13 mouse cellular contexts compared by ENCODE assay signal in the genomic region with DNA sequence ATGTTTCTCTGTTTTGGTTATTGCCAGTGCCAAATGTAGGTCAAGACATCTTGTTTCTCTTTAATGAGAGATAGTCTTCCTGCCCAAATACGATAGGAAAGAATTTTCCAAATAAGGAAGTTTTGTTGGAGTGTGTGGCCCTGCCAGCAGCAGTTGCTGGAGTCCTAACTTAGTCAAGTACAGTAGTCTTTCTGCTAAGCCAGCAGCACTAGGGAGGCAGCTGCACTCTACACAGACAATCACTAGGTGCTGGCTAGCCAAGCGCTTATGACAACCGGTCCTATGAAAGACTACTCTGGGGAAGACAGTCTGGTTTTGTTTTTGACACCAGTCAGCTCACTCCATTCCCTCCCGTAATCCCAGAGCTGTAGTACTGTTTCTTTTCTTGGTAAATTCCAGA. TPM values are rescaled to one million over a fixed set of nuclear protein-coding genes. Genes with fewer than 3 reads are reported as not detected.
DNase-seq lines count a peak whose midpoint lies in the region; ATAC-seq and TF ChIP-seq lines count a peak whose summit lies in the region.
"Had no signal": no experiment of that assay in that cellular context is flagged by ENCODE, and none has a peak within 500 bp of the region (broad histone marks: within the 10 kb centered on the region; RNA-seq: fewer than 3 reads in every experiment).

No protein-coding gene starts in this region.

- H3K27ac ChIP-seq in embryonic facial prominence, embryonic 14.5 days (replicated peaks; ENCODE audit: low read depth, low read length), result peak overlapping the region; percentile 55
- no peak overlapping the region for H3K27ac ChIP-seq in embryonic facial prominence, embryonic 10.5 days (replicated peaks)
- no peak overlapping the region; the same call in 1 of the 2 replicates for H3K27ac ChIP-seq in liver, adult 2 months (replicated peaks; ENCODE audit: insufficient read depth, low read depth, low read length)
- no peak overlapping the region for H3K27ac ChIP-seq in liver, embryonic 11.5 days (ENCODE audit: low read depth, low read length)
- H3K27ac ChIP-seq in stomach, embryonic 16.5 days (ENCODE audit: low read length), result peak overlapping the region; percentile 80
- no peak overlapping the region for H3K27ac ChIP-seq in left cerebral cortex, adult 2 months
- H3K27ac ChIP-seq in hindbrain, postnatal 0 days, result no peak overlapping the region
- H3K27ac ChIP-seq: forebrain, embryonic 13.5 days; limb, embryonic 12.5 days; neural tube, embryonic 13.5 days had no signal

- intact Hi-C loops in heart, postnatal 10 days (cut with DNase I), result loop anchor here (2.0 to 5.0 kb wide), 2 partner anchors 35 to 98 kb away; a partner anchor contains a TSS
- intact Hi-C loops in left cerebral cortex, adult 2 months (cut with DNase I), result no loop called here

- H3K4me3 ChIP-seq in embryonic facial prominence, embryonic 14.5 days (ENCODE audit: low read depth, low read length), result no peak overlapping the region
- H3K4me3 ChIP-seq in embryonic facial prominence, embryonic 10.5 days, result no peak overlapping the region
- H3K4me3 ChIP-seq in liver, adult 2 months (ENCODE audit: insufficient read depth, low read depth, low read length), result no peak overlapping the region
- no peak overlapping the region for H3K4me3 ChIP-seq in liver, embryonic 11.5 days (ENCODE audit: low read depth, low read length)
- no peak overlapping the region for H3K4me3 ChIP-seq in stomach, embryonic 16.5 days (replicated peaks; ENCODE audit: low read length)
- no peak overlapping the region for H3K4me3 ChIP-seq in left cerebral cortex, adult 2 months
- H3K4me3 ChIP-seq in hindbrain, postnatal 0 days (ENCODE audit: low read length), result no peak overlapping the region
- H3K4me3 ChIP-seq: forebrain, embryonic 13.5 days; limb, embryonic 12.5 days; neural tube, embryonic 13.5 days had no signal

- H3K4me1 ChIP-seq in embryonic facial prominence, embryonic 14.5 days (ENCODE audit: control insufficient read depth, insufficient read depth, low read length), result peaks cover 5% of the 10 kb centered on the region; the same call in 1 of the 2 replicates
- peaks cover 8% of the 10 kb centered on the region for H3K4me1 ChIP-seq in embryonic facial prominence, embryonic 10.5 days
- peaks cover 2% of the 10 kb centered on the region; the same call in 1 of the 2 replicates for H3K4me1 ChIP-seq in liver, adult 2 months (ENCODE audit: control insufficient read depth, insufficient read depth, low read length)
- H3K4me1 ChIP-seq in liver, embryonic 11.5 days (replicated peaks; ENCODE audit: control insufficient read depth, insufficient read depth, low read length), result 0 out of 2 replicates have a peak, but pooled peaks cover 2% of the 10 kb centered on the region
- H3K4me1 ChIP-seq in stomach, embryonic 16.5 days (ENCODE audit: control insufficient read depth, insufficient read depth, low read length), result peaks cover 15% of the 10 kb centered on the region; the same call in 1 of the 2 replicates
- H3K4me1 ChIP-seq in hindbrain, postnatal 0 days (ENCODE audit: insufficient read depth, low read length), result peaks cover 3% of the 10 kb centered on the region; the same call in 1 of the 2 replicates
- H3K4me1 ChIP-seq: forebrain, embryonic 13.5 days had no signal

- H3K79me2 ChIP-seq in liver, adult 2 months (ENCODE audit: control insufficient read depth, insufficient read depth, low read length), result no peaks in the 10 kb centered on the region

- no peak overlapping the region for H3K4me2 ChIP-seq in embryonic facial prominence, embryonic 14.5 days (ENCODE audit: low read depth, low read length)
- H3K4me2 ChIP-seq in liver, embryonic 11.5 days, result no peak overlapping the region
- no peak overlapping the region for H3K4me2 ChIP-seq in stomach, embryonic 16.5 days (ENCODE audit: low read depth, low read length)
- no peak overlapping the region for H3K4me2 ChIP-seq in hindbrain, postnatal 0 days (ENCODE audit: low read depth, low read length)
- H3K4me2 ChIP-seq: forebrain, embryonic 13.5 days; limb, embryonic 12.5 days; neural tube, embryonic 13.5 days had no signal

- TF ChIP-seq POLR2A in liver, adult 2 months (IDR thresholded peaks at IDR 0.05; ENCODE audit: extremely low read depth, insufficient read depth, low read length), result no peak

- 55% methylated on average over 4 of the region's 4 CpGs for WGBS in embryonic facial prominence, embryonic 14.5 days
- 74% methylated on average over 4 of the region's 4 CpGs for WGBS in embryonic facial prominence, embryonic 10.5 days
- 83% methylated on average over 4 of the region's 4 CpGs for whole genome bisulfite sequencing in liver, adult 2 months
- WGBS in liver, embryonic 11.5 days, result 64% methylated on average over 4 of the region's 4 CpGs
- 47% methylated on average over 4 of the region's 4 CpGs for WGBS in stomach, embryonic 16.5 days
- 61% methylated on average over 4 of the region's 4 CpGs for WGBS in hindbrain, postnatal 0 days

- peak; percentile 35; the same call in 1 of the 2 replicates for ATAC-seq in embryonic facial prominence, embryonic 14.5 days (ENCODE audit: low read depth)
- no peak for ATAC-seq in liver, embryonic 11.5 days (replicated peaks; ENCODE audit: low FRiP score)
- no peak for ATAC-seq in stomach, embryonic 16.5 days (ENCODE audit: insufficient read depth, low FRiP score)
- ATAC-seq in hindbrain, postnatal 0 days, result no peak
- ATAC-seq: forebrain, embryonic 13.5 days had no signal

- TF ChIP-seq CTCF in liver, adult 2 months (IDR thresholded peaks at IDR 0.05; ENCODE audit: low read depth, low read length), result no peak
- no peak for TF ChIP-seq CTCF in left cerebral cortex, adult 2 months (IDR thresholded peaks at IDR 0.05)
- no peak for TF ChIP-seq CTCF in hindbrain, postnatal 0 days (IDR thresholded peaks at IDR 0.05; ENCODE audit: low read depth)

- DNase-seq in embryonic facial prominence, embryonic 14.5 days (ENCODE audit: low spot score), result peak; percentile 51
- DNase-seq in embryonic facial prominence, embryonic 10.5 days (ENCODE audit: low spot score), result no peak
- peak; percentile 35 for DNase-seq in liver, adult 2 months (ENCODE audit: extremely low read depth, low read depth, low spot score)
- no peak for DNase-seq in liver, embryonic 11.5 days (ENCODE audit: low spot score)
- peak; percentile 42 to 46 for DNase-seq in heart, postnatal 10 days
- DNase-seq in left cerebral cortex, adult 2 months (ENCODE audit: extremely low spot score in 1 of 2, low spot score in 2 of 2), result no peak
- no peak for DNase-seq in hindbrain, postnatal 0 days (ENCODE audit: low spot score)
- DNase-seq: adrenal gland, adult 2 months; cerebellum, adult 11 months had no signal

- no peaks in the 10 kb centered on the region for H3K27me3 ChIP-seq in embryonic facial prominence, embryonic 14.5 days (replicated peaks; ENCODE audit: control insufficient read depth, insufficient read depth, low read length)
- no peaks in the 10 kb centered on the region for H3K27me3 ChIP-seq in embryonic facial prominence, embryonic 10.5 days (replicated peaks; ENCODE audit: low read depth, poor library complexity, severe bottlenecking)
- H3K27me3 ChIP-seq in liver, adult 2 months (ENCODE audit: control insufficient read depth, insufficient read depth, low read length), result no peaks in the 10 kb centered on the region
- H3K27me3 ChIP-seq in liver, embryonic 11.5 days (replicated peaks; ENCODE audit: control insufficient read depth, insufficient read depth, low read length), result no peaks in the 10 kb centered on the region
- no peaks in the 10 kb centered on the region for H3K27me3 ChIP-seq in stomach, embryonic 16.5 days (ENCODE audit: control insufficient read depth, insufficient read depth, low read length)
- no peaks in the 10 kb centered on the region for H3K27me3 ChIP-seq in hindbrain, postnatal 0 days (ENCODE audit: insufficient read depth, low read length)
- H3K27me3 ChIP-seq: forebrain, embryonic 13.5 days; limb, embryonic 12.5 days; neural tube, embryonic 13.5 days had no signal

- H3K9ac ChIP-seq in embryonic facial prominence, embryonic 14.5 days (ENCODE audit: low read depth, low read length), result no peak overlapping the region
- no peak overlapping the region for H3K9ac ChIP-seq in liver, adult 2 months (ENCODE audit: low read depth, low read length)
- H3K9ac ChIP-seq in liver, embryonic 11.5 days (ENCODE audit: low read depth, low read length), result no peak overlapping the region
- no peak overlapping the region for H3K9ac ChIP-seq in stomach, embryonic 16.5 days (ENCODE audit: low read length)
- no peak overlapping the region for H3K9ac ChIP-seq in hindbrain, postnatal 0 days (replicated peaks; ENCODE audit: low read length)
- H3K9ac ChIP-seq: forebrain, embryonic 13.5 days; limb, embryonic 12.5 days; neural tube, embryonic 13.5 days had no signal

- no peaks in the 10 kb centered on the region for H3K36me3 ChIP-seq in embryonic facial prominence, embryonic 14.5 days (ENCODE audit: control insufficient read depth, insufficient read depth, low read length)
- no peaks in the 10 kb centered on the region for H3K36me3 ChIP-seq in embryonic facial prominence, embryonic 10.5 days (replicated peaks)
- H3K36me3 ChIP-seq in liver, adult 2 months (ENCODE audit: control insufficient read depth, insufficient read depth, low read length), result no peaks in the 10 kb centered on the region
- H3K36me3 ChIP-seq in liver, embryonic 11.5 days (ENCODE audit: control insufficient read depth, insufficient read depth, low read length), result no peaks in the 10 kb centered on the region
- H3K36me3 ChIP-seq in stomach, embryonic 16.5 days (ENCODE audit: control insufficient read depth, insufficient read depth, low read length), result no peaks in the 10 kb centered on the region
- H3K36me3 ChIP-seq in hindbrain, postnatal 0 days (ENCODE audit: insufficient read depth, low read length), result no peaks in the 10 kb centered on the region
- H3K36me3 ChIP-seq: limb, embryonic 12.5 days; neural tube, embryonic 13.5 days had no signal

- no peaks in the 10 kb centered on the region for H3K9me3 ChIP-seq in embryonic facial prominence, embryonic 14.5 days (ENCODE audit: control insufficient read depth, low read length)
- no peaks in the 10 kb centered on the region for H3K9me3 ChIP-seq in embryonic facial prominence, embryonic 10.5 days
- no peaks in the 10 kb centered on the region for H3K9me3 ChIP-seq in liver, embryonic 11.5 days (ENCODE audit: control insufficient read depth, low read length)
- no peaks in the 10 kb centered on the region for H3K9me3 ChIP-seq in stomach, embryonic 16.5 days (replicated peaks; ENCODE audit: control insufficient read depth, low read length)
- no peaks in the 10 kb centered on the region for H3K9me3 ChIP-seq in hindbrain, postnatal 0 days (ENCODE audit: low read length)
- H3K9me3 ChIP-seq: forebrain, embryonic 13.5 days; limb, embryonic 12.5 days; neural tube, embryonic 13.5 days had no signal

RNA-seq across cellular contexts. Expression of a gene that starts 35.4 kb away (rescaled TPM):
- polyA plus RNA-seq in embryonic facial prominence, embryonic 14.5 days (2014; fragmentation: Nextera tagmentation; extraction: Ambion mirVana), result 65.8 and 76.2 TPM in 2 replicates
- polyA plus RNA-seq in embryonic facial prominence, embryonic 10.5 days (2016; fragmentation: Nextera tagmentation; extraction: Ambion mirVana), result 36.4 and 37.9 TPM in 2 replicates
- 12.1 and 13.6 TPM in 2 replicates for total RNA-seq in liver, adult 2 months (2014; rRNA removed)
- polyA plus RNA-seq in liver, adult 2 months (2012; rRNA removed), result 7.9 and 9.5 TPM in 2 replicates
- 59.0 and 66.1 TPM in 2 replicates for polyA plus RNA-seq in liver, embryonic 11.5 days (2014; fragmentation: Nextera tagmentation; extraction: Ambion mirVana)
- 100 to 1,000 TPM; 172 to 180 TPM for total RNA-seq in heart, postnatal 10 days (2021)
- polyA plus RNA-seq in stomach, embryonic 16.5 days (2015; fragmentation: Nextera tagmentation; extraction: Ambion mirVana), result 108 and 116 TPM in 2 replicates
- 10 to 100 TPM; 23.7 to 25.0 TPM for total RNA-seq in left cerebral cortex, adult 2 months (2021)
- total RNA-seq in hindbrain, postnatal 0 days (2014; rRNA removed), result 24.3 and 26.5 TPM in 2 replicates
- polyA plus RNA-seq in hindbrain, postnatal 0 days (2015; fragmentation: Nextera tagmentation; extraction: Ambion mirVana), result 9.8 and 10.4 TPM in 2 replicates

RNA-seq across cellular contexts. Expression of a gene that starts 57.4 kb away (rescaled TPM):
- polyA plus RNA-seq in embryonic facial prominence, embryonic 14.5 days (2014; fragmentation: Nextera tagmentation; extraction: Ambion mirVana), result 2.5 and 2.8 TPM in 2 replicates
- polyA plus RNA-seq in embryonic facial prominence, embryonic 10.5 days (2016; fragmentation: Nextera tagmentation; extraction: Ambion mirVana), result 0.67 and 1.0 TPM in 2 replicates
- total RNA-seq in liver, adult 2 months (2014; rRNA removed), result 1.2 and 2.1 TPM in 2 replicates
- polyA plus RNA-seq in liver, adult 2 months (2012; rRNA removed), result 0.19 and 0.57 TPM in 2 replicates
- 0.49 and 0.88 TPM in 2 replicates for polyA plus RNA-seq in liver, embryonic 11.5 days (2014; fragmentation: Nextera tagmentation; extraction: Ambion mirVana)
- 1 to 10 TPM; 8.0 to 8.7 TPM for total RNA-seq in heart, postnatal 10 days (2021)
- polyA plus RNA-seq in stomach, embryonic 16.5 days (2015; fragmentation: Nextera tagmentation; extraction: Ambion mirVana), result 1.9 and 2.8 TPM in 2 replicates
- 1 to 10 TPM; 6.5 to 9.6 TPM for total RNA-seq in left cerebral cortex, adult 2 months (2021)
- 1.2 and 1.4 TPM in 2 replicates for total RNA-seq in hindbrain, postnatal 0 days (2014; rRNA removed)
- 0.26 and 0.39 TPM in 2 replicates for polyA plus RNA-seq in hindbrain, postnatal 0 days (2015; fragmentation: Nextera tagmentation; extraction: Ambion mirVana)

Comparison
In these comparisons a context has a peak if more than half of its experiments do, and no peak if none do; other contexts are left out.
1. DNase-seq: peak in embryonic facial prominence, embryonic 14.5 days (single experiment), liver, adult 2 months (single experiment) and heart, postnatal 10 days (2 of 2); none in embryonic facial prominence, embryonic 10.5 days (single experiment), liver, embryonic 11.5 days (single experiment), left cerebral cortex, adult 2 months (0 of 2) and hindbrain, postnatal 0 days (single experiment).
2. H3K27ac ChIP-seq: peak in embryonic facial prominence, embryonic 14.5 days (single experiment) and stomach, embryonic 16.5 days (single experiment); none in embryonic facial prominence, embryonic 10.5 days (single experiment), liver, adult 2 months (single experiment), liver, embryonic 11.5 days (single experiment), left cerebral cortex, adult 2 months (single experiment) and hindbrain, postnatal 0 days (single experiment).